Mouse (Mus musculus) heart, postnatal 14 days (tissue): Measurements from ENCODE around the gene Gm38394. TPM values are rescaled to one million over a fixed set of nuclear protein-coding genes. Genes with fewer than 3 reads are reported as not detected.

ENCODE experiments used
- DNase-seq, 2 experiments: peaks; one replicate each; pipeline ENCODE4 v3.0.0; 2021 to 2022
- intact Hi-C: fragments of 180-260 bp; cut with DNase I; formaldehyde crosslinking; loops from one replicate; pipeline ENCODE4 v1.15.1; 2025
- total RNA-seq, 2 experiments: library from RNA; stranded (reverse); gene quantifications; 2 replicates each; pipeline ENCODE4 v1.2.3; 2021

Gm38394 gene
- total RNA-seq, 2 experiments from 2014 or later, result 28.3 to 29.5 TPM

GRCm38 (mm10) chr1:133664203-133664970 lies 3.3 kb upstream of the Gm38394 start:
- intact Hi-C loops, result no loop called here
- no peak for DNase-seq

GRCm38 (mm10) chr1:133663427-133663826 lies 2.3 kb upstream of the Gm38394 start:
- intact Hi-C loops, result no loop called here
- no peak for DNase-seq

GRCm38 (mm10) chr1:133662941-133663340 lies 1.8 kb upstream of the Gm38394 start:
- intact Hi-C loops, result no loop called here
- DNase-seq, result no peak

- peak; percentile 77 to 82 for DNase-seq
- intact Hi-C loops, result no loop called here
Measured at GRCm38 (mm10) chr1:133660466-133661202, 484 bp downstream of the Gm38394 start, which contains the start of gene Zbed6. TSS of gene Zbed6 (minus strand) at chr1:133660885.

- intact Hi-C loops, result no loop called here
Measured at GRCm38 (mm10) chr1:133658878-133659277, 2.2 kb downstream of the Gm38394 start.

GRCm38 (mm10) chr1:133656811-133657210 lies 4.3 kb downstream of the Gm38394 start:
- intact Hi-C loops, result no loop called here
- DNase-seq, result no peak

More at GRCm38 (mm10) chr1:133658878-133659277, 2.2 kb downstream of the Gm38394 start:
- peak in 1 of 2 experiments; percentile 18 for DNase-seq

GRCm38 (mm10) chr1:133653033-133653432 lies 8.1 kb downstream of the Gm38394 start:
- DNase-seq, result no peak
- intact Hi-C loops, result no loop called here

GRCm38 (mm10) chr1:133650288-133651055 lies 10.6 kb downstream of the Gm38394 start:
- DNase-seq, result no peak
- intact Hi-C loops, result no loop called here

- DNase-seq, result no peak
- intact Hi-C loops, result no loop called here
Measured at GRCm38 (mm10) chr1:133645652-133646051, 15.5 kb downstream of the Gm38394 start.

- DNase-seq, result no peak
- intact Hi-C loops, result loop anchor here (5.0 kb wide), 1 partner anchor 71 kb away; no protein-coding TSS in a partner anchor
Measured at GRCm38 (mm10) chr1:133641163-133641562, 20.0 kb downstream of the Gm38394 start.

GRCm38 (mm10) chr1:133638517-133638916 lies 22.6 kb downstream of the Gm38394 start:
- DNase-seq, result no peak
- intact Hi-C loops, result loop anchor here (10.0 kb wide), 1 partner anchor 406 kb away; no protein-coding TSS in a partner anchor

- DNase-seq, result no peak
Measured at GRCm38 (mm10) chr1:133632168-133632567, 28.9 kb downstream of the Gm38394 start.

GRCm38 (mm10) chr1:133625052-133625451 lies 36.1 kb downstream of the Gm38394 start:
- no peak for DNase-seq
- intact Hi-C loops, result no loop called here

More at GRCm38 (mm10) chr1:133632168-133632567, 28.9 kb downstream of the Gm38394 start:
- intact Hi-C loops, result loop anchor here (5.0 to 10.0 kb wide), 3 partner anchors 85 to 413 kb away; no protein-coding TSS in a partner anchor

GRCm38 (mm10) chr1:133618311-133618710 lies 42.8 kb downstream of the Gm38394 start:
- intact Hi-C loops, result no loop called here

GRCm38 (mm10) chr1:133617908-133618307 lies 43.2 kb downstream of the Gm38394 start:
- intact Hi-C loops, result no loop called here
- no peak for DNase-seq

More at GRCm38 (mm10) chr1:133618311-133618710, 42.8 kb downstream of the Gm38394 start:
- no peak for DNase-seq

GRCm38 (mm10) chr1:133613817-133614216 lies 47.3 kb downstream of the Gm38394 start:
- DNase-seq, result no peak
- intact Hi-C loops, result loop anchor here (5.0 kb wide), 1 partner anchor 437 kb away; no protein-coding TSS in a partner anchor

GRCm38 (mm10) chr1:133611436-133611835 lies 49.7 kb downstream of the Gm38394 start:
- no peak for DNase-seq
- intact Hi-C loops, result loop anchor here (5.0 kb wide), 1 partner anchor 434 kb away; no protein-coding TSS in a partner anchor

- intact Hi-C loops, result loop anchor here (1.0 to 5.0 kb wide), 3 partner anchors 228 to 433 kb away; no protein-coding TSS in a partner anchor
- no peak for DNase-seq
Measured at GRCm38 (mm10) chr1:133610601-133611000, 50.5 kb downstream of the Gm38394 start.

- peak; percentile 97 to 98 for DNase-seq
- intact Hi-C loops, result loop anchor here (1.0 to 5.0 kb wide), 3 partner anchors 228 to 433 kb away; no protein-coding TSS in a partner anchor
Measured at GRCm38 (mm10) chr1:133609771-133610502, 51.2 kb downstream of the Gm38394 start, which contains the start of gene Snrpe. TSS of gene Snrpe (minus strand) at chr1:133610291.
